Mouse (Mus musculus) brown adipose tissue, adult 24 weeks (tissue): Measurements from ENCODE around the gene Cep128. TPM values are rescaled to one million over a fixed set of nuclear protein-coding genes. Genes with fewer than 3 reads are reported as not detected.
A peak's percentile ranks its signal among the peaks of the same experiment; 100 is the strongest.

ENCODE experiments used
- H3K27ac ChIP-seq: fragments of 200-500 bp; replicated peaks from 2 replicates; pipeline ENCODE4 v1.5.1; 2012; ENCODE audit warnings: low read depth, mild to moderate bottlenecking, low read length
- H3K4me1 ChIP-seq: fragments of 200-500 bp; 2 replicates; pipeline ENCODE4 v1.6.1; 2012; ENCODE audit warnings: low read length, mixed read lengths; ENCODE audit not compliant: control insufficient read depth, insufficient read depth, insufficient read length
- H3K4me3 ChIP-seq: fragments of 200-500 bp; 2 replicates; pipeline ENCODE4 v1.5.1; 2012; ENCODE audit warnings: low read depth, mild to moderate bottlenecking, low read length, moderate library complexity; ENCODE audit not compliant: insufficient read depth
- polyA plus RNA-seq: library from polyadenylated mRNA; stranded (reverse); fragments of >200 nt; gene quantifications from 2 replicates; pipeline ENCODE4 v1.2.4, GENCODE M21; 2012; ENCODE audit not compliant: missing spikeins, insufficient read depth, insufficient read length

Gene Cep128
- polyA plus RNA-seq, 1 experiment: 2.7 TPM

DNA sequence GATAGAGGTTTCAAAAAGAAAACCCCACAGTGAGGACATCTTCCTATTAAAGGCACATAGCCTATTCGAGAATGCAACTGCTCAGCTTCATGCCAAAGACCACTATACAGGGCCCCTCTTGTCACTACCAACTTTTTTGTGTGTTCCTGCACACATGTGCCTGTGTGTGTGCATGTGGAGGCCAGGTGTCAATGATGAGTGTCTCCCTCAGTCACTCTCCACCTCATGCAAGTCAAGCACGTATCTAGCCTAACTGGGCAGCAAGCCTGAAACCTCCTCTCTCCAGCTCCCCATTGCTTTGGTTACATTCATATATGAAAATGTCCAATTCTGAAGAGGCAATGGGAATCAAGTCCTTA, 317.1 kb downstream of the Cep128 start:
- H3K4me3 ChIP-seq: no peak overlapping the region
- no peaks in the 10 kb centered on the region for H3K4me1 ChIP-seq
- H3K27ac ChIP-seq: no peak overlapping the region

DNA sequence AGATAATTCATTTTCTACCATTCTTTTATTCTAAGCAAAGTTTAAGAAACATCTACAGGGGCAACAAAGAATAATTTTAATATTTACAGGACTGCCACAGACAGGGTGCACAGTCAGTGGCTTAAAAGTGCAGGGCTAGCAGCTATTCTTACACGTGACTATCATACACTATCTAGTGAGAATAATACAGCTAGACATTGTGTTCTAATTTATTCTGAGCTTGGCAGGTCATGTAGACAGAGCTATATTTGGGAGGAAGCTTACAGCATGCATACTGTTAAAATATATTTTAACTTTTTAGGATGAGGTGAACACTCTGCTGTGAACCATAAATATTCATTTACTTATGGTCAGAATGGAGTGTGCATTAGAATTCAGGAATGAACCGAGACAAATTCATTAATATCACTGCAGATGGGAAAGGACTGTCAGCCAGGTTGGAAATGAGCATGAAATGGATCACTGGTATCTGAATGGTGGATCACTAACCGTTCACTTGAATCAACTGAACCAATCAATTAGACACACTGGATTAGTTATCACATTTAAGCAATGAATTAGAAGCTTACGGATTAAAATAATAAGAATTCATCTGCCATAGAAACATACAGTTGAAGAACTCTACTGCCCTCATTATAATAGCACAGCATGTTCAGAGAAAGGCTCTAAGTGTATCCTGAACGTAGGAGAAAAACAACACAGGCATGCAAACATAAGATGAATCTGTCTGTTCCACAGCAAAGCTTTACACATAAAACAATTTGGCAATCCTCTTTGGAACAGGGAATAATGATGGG, 317.7 kb downstream of the Cep128 start:
- Histone ChIP-seq H3K4me1 (no peaks in the 10 kb centered on the region), H3K27ac (no peak overlapping the region), H3K4me3 (no peak overlapping the region)

DNA sequence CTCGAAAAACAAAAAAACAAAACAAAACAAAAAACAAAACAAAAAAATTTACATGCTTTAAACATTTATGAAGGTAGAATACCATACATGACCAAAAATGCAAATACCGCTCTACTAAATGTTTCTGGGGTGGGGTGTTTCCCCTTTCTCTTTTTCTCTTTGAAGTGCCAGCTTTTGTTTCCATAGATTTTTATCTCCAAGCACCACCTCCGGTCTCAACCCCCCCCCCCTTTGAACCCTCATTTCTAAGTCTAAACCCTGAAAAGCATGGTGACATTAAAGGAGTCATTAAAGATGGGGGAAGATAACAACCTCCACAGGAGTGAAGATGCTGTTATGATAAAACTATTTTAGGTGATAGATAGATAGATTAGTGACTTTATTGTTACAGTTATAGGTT, 318.8 kb downstream of the Cep128 start:
- no peak overlapping the region for H3K27ac ChIP-seq
- no peaks in the 10 kb centered on the region for H3K4me1 ChIP-seq
- H3K4me3 ChIP-seq: no peak overlapping the region

DNA sequence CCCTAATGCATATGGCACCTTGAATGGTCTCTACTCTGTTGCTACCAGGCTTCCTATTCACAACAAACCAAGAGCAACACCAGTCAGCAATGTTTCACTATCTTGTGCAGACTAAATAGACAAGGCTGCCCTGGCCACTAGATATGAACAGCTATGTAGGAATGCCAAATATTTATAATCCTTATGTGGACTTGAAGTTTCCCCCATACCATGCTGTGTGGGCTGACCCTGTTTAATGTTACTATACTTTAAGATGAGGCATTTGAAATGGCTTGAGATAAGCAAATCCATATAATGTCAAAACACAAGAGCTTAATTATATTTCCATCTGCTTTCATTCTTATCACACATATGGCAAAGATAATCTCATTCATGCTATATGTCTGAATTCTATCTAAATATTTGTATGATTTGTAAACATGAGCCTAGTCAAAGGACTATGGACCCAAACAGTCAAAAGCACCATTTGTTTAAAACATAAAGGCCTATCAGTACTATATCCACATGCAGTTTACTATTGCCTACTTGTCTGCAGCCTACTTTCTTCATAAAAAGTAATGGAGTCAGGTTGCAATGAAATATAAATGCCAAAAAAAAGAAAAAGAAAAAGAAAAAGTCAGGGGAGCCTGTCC, 319.7 kb downstream of the Cep128 start:
- H3K4me3 ChIP-seq: no peak overlapping the region
- H3K27ac ChIP-seq: no peak overlapping the region
- H3K4me1 ChIP-seq: no peaks in the 10 kb centered on the region

DNA sequence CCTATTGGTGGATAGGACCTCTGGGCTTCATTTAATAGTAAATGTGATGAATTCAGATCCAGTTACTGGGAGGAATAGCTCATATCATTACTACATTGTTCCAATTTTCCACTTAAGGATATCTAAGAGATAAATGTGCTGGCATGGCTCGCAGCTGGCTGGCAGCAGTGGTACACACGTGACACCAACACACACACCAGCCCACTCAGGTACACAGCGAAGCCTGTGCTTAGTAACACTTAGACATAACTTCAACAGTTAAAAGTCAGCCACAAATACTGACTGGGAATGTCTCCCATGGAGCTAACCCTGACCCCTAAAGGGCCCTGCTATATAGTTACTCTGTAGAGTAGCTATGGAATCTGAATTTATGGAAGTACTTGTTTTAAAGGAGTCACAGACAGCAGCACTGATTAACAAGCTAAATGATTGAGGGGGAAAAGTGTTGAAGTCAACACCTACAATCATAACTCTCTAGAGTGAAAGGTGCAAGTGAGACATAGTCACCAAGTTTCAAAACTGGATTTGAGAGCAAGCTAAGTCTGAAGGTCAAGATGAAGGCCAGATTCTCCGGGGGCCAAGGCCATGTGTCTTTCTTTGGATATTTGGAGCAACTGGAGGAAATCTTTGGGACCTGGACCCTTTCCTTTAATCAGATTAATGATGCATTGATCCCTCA, 320.7 kb downstream of the Cep128 start:
- no peak overlapping the region for H3K4me3 ChIP-seq
- no peak overlapping the region for H3K27ac ChIP-seq
- no peaks in the 10 kb centered on the region for H3K4me1 ChIP-seq

DNA sequence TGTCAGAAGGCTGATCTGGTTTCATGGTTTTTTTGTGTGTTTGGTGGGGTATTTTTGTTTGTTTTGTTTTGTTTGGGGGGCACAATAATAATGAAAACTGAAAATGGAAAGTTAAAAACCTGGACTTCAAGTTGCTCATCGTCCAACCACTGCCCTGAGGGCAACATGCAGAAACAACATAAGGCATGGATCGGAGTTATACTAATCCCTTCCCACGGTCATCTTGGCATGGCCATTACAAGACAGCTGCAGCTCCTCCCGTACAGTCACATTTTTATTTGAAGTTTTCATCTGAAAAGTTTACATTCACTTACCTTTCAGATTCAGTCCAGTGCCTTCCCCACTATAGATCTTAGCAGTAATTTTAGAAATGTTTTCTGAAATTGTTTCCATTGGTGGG, 321.5 kb downstream of the Cep128 start:
- no peaks in the 10 kb centered on the region for H3K4me1 ChIP-seq
- H3K27ac ChIP-seq: no peak overlapping the region
- H3K4me3 ChIP-seq: no peak overlapping the region

DNA sequence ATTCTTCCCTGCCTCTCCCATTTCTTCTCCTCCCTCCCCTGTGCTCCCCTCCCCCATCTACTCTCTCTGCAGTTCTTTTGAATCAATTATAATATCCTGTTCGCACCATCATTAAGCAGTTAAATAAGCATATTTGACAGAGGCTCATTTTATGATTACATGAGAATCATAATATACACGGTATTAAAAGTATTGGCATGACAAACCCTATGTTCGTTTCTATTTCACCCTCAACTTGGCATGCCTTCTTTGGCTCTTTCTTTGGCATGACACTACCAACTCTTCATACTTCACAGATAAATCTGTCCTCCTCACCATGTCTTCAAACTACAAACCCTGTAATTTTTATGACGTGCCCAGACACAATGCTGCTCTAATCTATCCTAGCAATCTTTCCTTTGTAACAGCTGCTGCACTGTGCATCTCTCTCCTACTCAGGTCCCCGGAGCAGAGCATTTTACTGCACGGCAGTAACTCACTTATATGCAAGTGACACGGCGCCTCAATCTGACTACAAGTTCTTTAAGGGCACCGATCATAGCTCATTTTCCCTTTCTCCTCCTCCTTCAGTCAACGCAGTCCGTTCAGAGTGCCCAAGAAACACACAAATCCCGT, 324.4 kb downstream of the Cep128 start:
- no peak overlapping the region for H3K27ac ChIP-seq
- H3K4me1 ChIP-seq: no peaks in the 10 kb centered on the region
- no peak overlapping the region for H3K4me3 ChIP-seq

DNA sequence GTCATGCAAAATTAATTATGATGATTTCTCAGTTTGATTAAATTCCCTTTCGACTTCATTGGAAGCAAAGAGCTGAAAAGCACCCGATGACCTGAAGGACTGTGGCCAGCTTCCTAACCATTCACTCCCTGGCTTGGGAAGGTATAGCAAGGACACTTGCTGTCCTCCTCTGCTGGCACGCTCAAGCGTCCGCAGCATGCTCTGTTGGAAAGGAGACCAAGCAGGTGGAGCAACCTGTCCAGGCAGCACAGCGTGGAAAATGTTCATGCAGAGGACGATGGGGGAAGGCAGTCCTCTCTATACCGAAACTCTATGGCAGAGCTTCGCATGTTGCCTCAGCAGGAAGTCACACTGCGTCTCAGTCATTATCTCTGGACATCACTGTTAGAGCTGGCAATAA, 327.3 kb downstream of the Cep128 start:
- no peak overlapping the region for H3K27ac ChIP-seq
- H3K4me3 ChIP-seq: no peak overlapping the region
- H3K4me1 ChIP-seq: no peaks in the 10 kb centered on the region

DNA sequence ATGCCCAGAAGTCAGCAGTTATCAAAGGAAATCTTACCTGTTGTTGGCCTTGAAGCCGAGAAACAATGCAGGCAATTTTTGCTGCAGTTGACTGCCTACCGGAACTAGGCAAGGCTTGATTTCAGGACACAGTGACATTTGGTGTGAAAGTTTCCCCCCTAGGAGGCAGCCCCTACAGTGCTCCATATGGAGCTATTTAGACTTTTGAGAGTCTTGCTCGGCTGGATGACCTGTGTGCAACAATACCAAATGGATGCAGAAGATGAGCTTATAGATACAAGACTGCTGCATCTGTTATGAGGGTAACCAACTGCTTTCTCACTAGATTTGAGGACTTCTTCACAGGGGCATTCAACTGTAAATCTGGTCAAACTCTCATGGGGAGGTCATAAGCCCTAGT, 331.9 kb downstream of the Cep128 start:
- Histone ChIP-seq H3K4me3 (no peak overlapping the region), H3K4me1 (no peaks in the 10 kb centered on the region; the same call in 1 of the 2 replicates), H3K27ac (no peak overlapping the region)

DNA sequence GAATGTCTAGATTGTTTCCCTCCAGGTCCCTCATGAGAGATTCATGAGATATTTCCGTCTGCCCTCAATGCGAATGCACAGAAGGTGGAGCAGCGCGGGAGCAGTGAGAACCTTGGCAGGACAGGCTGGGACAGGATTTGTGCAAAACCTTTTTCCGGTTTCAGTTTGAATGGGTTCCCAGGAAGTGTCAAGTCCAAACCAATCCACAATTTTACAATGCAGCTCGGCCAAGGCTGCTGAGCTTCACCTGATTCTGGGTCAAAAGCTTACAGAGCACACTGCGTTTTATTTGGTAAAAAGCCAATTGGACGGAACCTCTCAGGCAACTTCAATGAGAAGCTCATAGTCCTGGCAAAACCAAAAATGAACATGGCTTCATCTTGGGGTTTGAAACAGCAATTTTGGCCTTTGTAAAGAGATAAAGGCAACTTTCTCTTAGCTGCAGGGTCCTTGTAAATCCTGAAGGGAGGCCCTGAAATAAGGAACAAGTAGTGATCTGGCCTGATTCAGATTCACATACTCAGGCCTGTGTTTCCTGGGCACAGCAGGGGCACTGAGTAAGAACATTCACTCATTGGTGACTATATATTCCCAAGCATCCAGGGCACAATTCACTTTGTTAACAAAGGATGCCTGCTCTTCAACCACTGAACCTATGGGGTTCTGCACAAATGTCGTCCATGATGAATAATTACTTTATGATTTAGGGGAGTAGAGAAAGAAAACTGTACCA, 333.4 kb downstream of the Cep128 start:
- Histone ChIP-seq H3K4me3 (no peak overlapping the region), H3K4me1 (no peaks in the 10 kb centered on the region; the same call in 1 of the 2 replicates), H3K27ac (no peak overlapping the region)

DNA sequence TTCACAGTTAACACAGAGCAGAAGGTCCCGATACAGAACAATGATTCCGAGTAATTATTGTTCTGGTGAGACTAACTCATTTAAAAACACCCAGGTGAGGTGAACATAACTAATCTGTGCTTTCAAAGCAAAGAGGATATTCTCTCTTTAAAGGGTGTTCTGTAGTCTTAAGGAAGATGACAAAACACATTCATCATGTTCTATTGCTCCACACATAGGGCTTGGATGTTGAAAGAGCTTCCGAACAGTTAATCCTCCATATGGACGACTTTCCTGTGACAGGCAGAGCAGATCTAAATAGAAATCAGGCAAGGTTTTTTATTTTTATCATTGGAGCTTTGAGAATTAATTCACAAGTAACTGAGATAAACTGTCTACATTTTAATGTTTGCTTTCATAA, 342.8 kb downstream of the Cep128 start:
- Histone ChIP-seq H3K27ac (no peak overlapping the region), H3K4me3 (no peak overlapping the region), H3K4me1 (0 out of 2 replicates have a peak, but pooled peaks cover 2% of the 10 kb centered on the region)

DNA sequence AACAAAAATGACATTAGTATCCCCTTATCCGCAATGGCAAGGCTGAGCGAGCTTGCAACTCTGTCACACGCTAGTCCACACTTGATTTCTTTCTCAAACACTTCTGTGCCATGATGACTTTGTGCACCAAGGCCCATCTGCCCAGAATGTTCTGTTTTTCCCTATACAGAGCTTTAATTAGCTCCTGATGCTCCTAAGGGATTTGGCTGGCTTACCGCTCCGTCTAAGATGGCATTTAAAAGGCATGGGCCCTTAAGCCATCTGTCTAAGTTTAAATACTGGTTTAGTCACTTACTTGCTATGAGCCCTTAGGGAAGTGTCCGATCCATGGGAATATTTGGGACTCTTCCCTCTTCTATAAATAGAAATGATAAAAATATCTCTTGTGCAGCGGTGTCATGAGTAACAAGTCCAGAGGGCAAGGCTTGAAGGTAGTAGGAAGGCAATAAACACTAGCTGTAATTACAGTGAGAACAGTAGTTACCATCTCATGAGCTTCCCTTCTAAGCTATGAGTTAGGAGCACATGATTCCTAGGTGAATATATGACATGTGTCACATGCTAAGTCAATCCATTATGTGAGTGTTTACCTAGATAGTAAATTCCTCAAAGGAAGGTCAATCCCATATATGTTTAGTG, 343.8 kb downstream of the Cep128 start:
- Histone ChIP-seq H3K4me1 (0 out of 2 replicates have a peak, but pooled peaks cover 2% of the 10 kb centered on the region), H3K4me3 (no peak overlapping the region), H3K27ac (0 out of 2 replicates have a peak overlapping the region, but pooled peaks have one; percentile 11)

DNA sequence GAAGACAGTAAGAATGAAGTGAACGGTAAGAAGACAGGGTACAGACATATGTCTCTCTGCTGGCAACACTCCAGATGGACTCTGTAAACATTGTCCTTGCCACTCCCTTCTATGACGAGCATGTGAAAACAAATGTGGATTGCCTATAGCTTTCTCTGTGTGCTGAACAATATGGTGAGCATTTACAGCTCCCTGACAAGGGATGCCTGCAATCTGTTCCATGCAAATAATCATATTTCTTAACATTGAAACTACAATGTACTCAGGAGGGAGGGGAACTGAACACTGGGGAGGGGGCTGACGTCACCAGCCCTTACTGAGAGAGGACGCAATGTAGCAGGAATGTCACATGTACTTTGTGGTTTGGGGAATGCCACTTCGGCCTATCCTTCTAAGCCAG, 355.1 kb downstream of the Cep128 start:
- Histone ChIP-seq H3K27ac (no peak overlapping the region), H3K4me3 (no peak overlapping the region), H3K4me1 (peaks cover 2% of the 10 kb centered on the region; the same call in 1 of the 2 replicates)

DNA sequence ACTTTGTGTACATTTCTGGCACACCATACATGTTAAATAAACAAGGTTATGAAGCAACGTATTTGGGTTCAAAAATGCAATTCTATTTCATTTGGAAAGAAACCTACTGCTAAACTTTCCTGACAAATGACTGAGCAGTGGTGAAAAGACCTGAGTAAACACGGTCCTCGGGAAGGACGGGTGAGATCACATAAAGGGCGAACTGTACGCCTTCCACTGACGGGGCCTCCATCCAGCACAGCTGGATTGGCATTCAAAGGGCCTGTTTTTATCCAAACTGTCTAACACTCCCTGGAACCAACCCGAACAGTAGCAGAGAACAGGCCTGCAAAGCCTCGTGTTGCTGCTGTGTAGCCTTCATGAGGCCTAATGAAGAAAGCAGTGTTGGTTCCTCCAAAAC, 356.5 kb downstream of the Cep128 start:
- Histone ChIP-seq H3K27ac (no peak overlapping the region), H3K4me1 (peaks cover 2% of the 10 kb centered on the region; the same call in 1 of the 2 replicates)

More for the DNA sequence above, 356.5 kb downstream of the Cep128 start:
- H3K4me3 ChIP-seq: no peak overlapping the region
